Mouse (Mus musculus) liver, embryonic 14.5 days (tissue): Measurements from ENCODE around the gene Bhlhe40. TPM values are rescaled to one million over a fixed set of nuclear protein-coding genes. Genes with fewer than 3 reads are reported as not detected.
A peak's percentile ranks its signal among the peaks of the same experiment; 100 is the strongest.

Experiments
- ATAC-seq: fragments of 200-750 bp; cut with Nextera tagmentation; 2 replicates; pipeline ENCODE4 v1.8.0; 2017; ENCODE audit warnings: moderate number of reproducible peaks, mild to moderate bottlenecking, moderate library complexity; ENCODE audit not compliant: insufficient read depth
- DNase-seq, 3 experiments: peaks; one replicate each; pipeline ENCODE4 v3.0.0-alpha.2; 2012 to 2013; ENCODE audit warnings: low read depth in 3 of 3, low spot score in 3 of 3
- H3K27ac ChIP-seq: fragments of 300-500 bp; sonication (generic); 2 replicates; pipeline ENCODE4 v1.5.1; 2014; ENCODE audit warnings: moderate library complexity, mild to moderate bottlenecking, control low read depth, inconsistent platforms
- H3K27me3 ChIP-seq: fragments of 300-500 bp; sonication (generic); 2 replicates; pipeline ENCODE4 v1.6.1; 2014; ENCODE audit warnings: mild to moderate bottlenecking, low read length, moderate library complexity; ENCODE audit not compliant: control insufficient read depth, insufficient read depth
- H3K36me3 ChIP-seq: fragments of 300-500 bp; sonication (generic); replicated peaks from 2 replicates; pipeline ENCODE4 v1.6.1; 2014; ENCODE audit warnings: low read depth; ENCODE audit not compliant: control insufficient read depth, insufficient read depth
- H3K4me1 ChIP-seq, 2 experiments: fragments of 200-500 bp in 1 of 2; fragments of 300-500 bp in 1 of 2; sonication (generic) in 1 of 2; replicated peaks; 2 replicates each; pipeline ENCODE4 v1.6.1; 2012 to 2014; ENCODE audit warnings: antibody characterized with exemption in 1 of 2, inconsistent platforms in 1 of 2, low read length in 1 of 2; ENCODE audit not compliant: control insufficient read depth in 2 of 2, insufficient read depth in 2 of 2
- H3K4me2 ChIP-seq: fragments of 300-500 bp; sonication (generic); 2 replicates; pipeline ENCODE4 v1.6.1; 2014; ENCODE audit warnings: low read depth, mild to moderate bottlenecking, control low read depth, moderate library complexity
- H3K4me3 ChIP-seq, 2 experiments: fragments of 200-500 bp in 1 of 2; fragments of 300-500 bp in 1 of 2; sonication (generic) in 1 of 2; 2 replicates each; pipeline ENCODE4 v1.5.1; 2012 to 2014; ENCODE audit warnings: low read depth in 2 of 2, low read length in 2 of 2, mild to moderate bottlenecking in 2 of 2, control low read depth in 1 of 2, inconsistent platforms in 1 of 2, moderate library complexity in 1 of 2; ENCODE audit not compliant: insufficient read depth in 1 of 2
- H3K9ac ChIP-seq: fragments of 300-500 bp; sonication (generic); replicated peaks from 2 replicates; pipeline ENCODE4 v1.6.1; 2014; ENCODE audit warnings: mild to moderate bottlenecking, control low read depth, moderate library complexity
- H3K9me3 ChIP-seq: fragments of 300-500 bp; sonication (generic); 2 replicates; pipeline ENCODE4 v1.6.1; 2016; ENCODE audit warnings: low read length, mixed read lengths; ENCODE audit not compliant: control insufficient read depth
- CTCF ChIP-seq: IDR thresholded peaks from 2 replicates; pipeline ENCODE4 v1.5.1; 2016; ENCODE audit warnings: antibody characterized with exemption, low read depth, control low read depth
- EP300 ChIP-seq: IDR thresholded peaks from 2 replicates; pipeline ENCODE4 v1.6.1; 2016; ENCODE audit warnings: antibody characterized with exemption, low read depth
- WGBS: fragments of 180-500 bp; shearing (Covaris S2); extraction: QIAGEN DNeasy Blood & Tissue Kit; methylation state at CpG from one replicate; pipeline ENCODE4 v1.1.7; 2014; ENCODE audit not compliant: insufficient replicate concordance; 5-methylcytosine and 5-hydroxymethylcytosine counted together
- polyA plus RNA-seq, 2 experiments: library from polyadenylated mRNA; depleted of rRNA in 1 of 2; stranded (reverse) in 1 of 2; unstranded in 1 of 2; fragments of >200 nt; fragmentation: Nextera tagmentation in 1 of 2; extraction: Ambion mirVana in 1 of 2; gene quantifications; 2 replicates each; pipeline versions ENCODE4 v1.2.1 to v1.2.3; 2012 to 2014

Bhlhe40 gene
- polyA plus RNA-seq, 2 experiments: 2.3 to 5.3 TPM

DNA sequence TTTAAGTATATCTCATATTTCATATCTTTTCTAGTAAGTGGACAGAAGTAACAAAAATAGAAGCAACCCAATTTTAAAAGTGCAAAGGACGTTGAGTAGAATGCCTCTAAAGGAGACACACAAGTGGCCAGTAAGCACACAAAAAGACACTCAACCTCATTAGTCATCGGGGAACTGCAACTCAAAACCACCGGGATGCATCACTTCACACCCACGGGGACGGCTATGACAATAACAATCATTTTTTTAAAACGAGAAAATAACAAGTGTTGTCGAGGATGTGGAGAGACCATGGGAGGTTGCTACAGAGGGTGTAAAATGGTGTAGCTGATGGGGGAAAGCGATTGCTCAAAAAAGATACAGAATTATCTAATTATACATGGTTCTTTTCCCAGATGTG is 11.7 kb downstream of the Bhlhe40 start:
- no peaks in the 10 kb centered on the region for H3K27me3 ChIP-seq
- TF ChIP-seq EP300: no peak
- no peak for TF ChIP-seq CTCF
- no peak overlapping the region for H3K27ac ChIP-seq
- no peak overlapping the region for H3K4me3 ChIP-seq
- DNase-seq (no peak), ATAC-seq (no peak)
- WGBS: 60% methylated on average over 8 of the region's 8 CpGs
- no peak overlapping the region for H3K9ac ChIP-seq
- no peaks in the 10 kb centered on the region for H3K36me3 ChIP-seq
- peaks cover 5 to 11% of the 10 kb centered on the region in 2 experiments for H3K4me1 ChIP-seq
- no peaks in the 10 kb centered on the region for H3K9me3 ChIP-seq
- no peak overlapping the region for H3K4me2 ChIP-seq

DNA sequence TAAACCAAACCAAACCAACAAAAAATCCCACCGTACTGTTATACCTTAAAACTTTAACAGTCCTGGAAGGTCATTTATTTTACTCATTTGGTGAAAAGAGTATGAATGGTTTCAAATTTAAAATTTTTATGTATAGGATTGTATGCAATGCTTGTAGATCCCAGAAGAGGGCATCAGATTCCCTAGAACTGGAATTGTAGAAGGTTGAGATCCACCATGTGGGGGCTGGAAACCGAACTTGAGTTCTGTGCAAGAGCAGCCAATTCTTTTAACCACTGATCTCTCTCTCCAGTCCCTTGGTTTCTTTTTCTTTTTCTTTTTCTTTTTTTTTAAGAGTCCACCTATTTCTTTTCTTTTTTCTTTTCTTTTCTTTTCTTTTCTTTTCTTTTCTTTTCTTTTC is 13.8 kb downstream of the Bhlhe40 start:
- no peak overlapping the region for H3K4me2 ChIP-seq
- ATAC-seq: no peak
- no peak overlapping the region for H3K9ac ChIP-seq
- WGBS: 79% methylated on average over 2 of the region's 2 CpGs
- no peaks in the 10 kb centered on the region for H3K36me3 ChIP-seq
- DNase-seq: no peak
- TF ChIP-seq EP300: no peak
- TF ChIP-seq CTCF: no peak
- no peaks in the 10 kb centered on the region for H3K27me3 ChIP-seq
- no peak overlapping the region for H3K4me3 ChIP-seq
- H3K9me3 ChIP-seq: no peaks in the 10 kb centered on the region
- H3K4me1 ChIP-seq: peaks cover 14 to 18% of the 10 kb centered on the region in 2 experiments
- no peak overlapping the region for H3K27ac ChIP-seq

DNA sequence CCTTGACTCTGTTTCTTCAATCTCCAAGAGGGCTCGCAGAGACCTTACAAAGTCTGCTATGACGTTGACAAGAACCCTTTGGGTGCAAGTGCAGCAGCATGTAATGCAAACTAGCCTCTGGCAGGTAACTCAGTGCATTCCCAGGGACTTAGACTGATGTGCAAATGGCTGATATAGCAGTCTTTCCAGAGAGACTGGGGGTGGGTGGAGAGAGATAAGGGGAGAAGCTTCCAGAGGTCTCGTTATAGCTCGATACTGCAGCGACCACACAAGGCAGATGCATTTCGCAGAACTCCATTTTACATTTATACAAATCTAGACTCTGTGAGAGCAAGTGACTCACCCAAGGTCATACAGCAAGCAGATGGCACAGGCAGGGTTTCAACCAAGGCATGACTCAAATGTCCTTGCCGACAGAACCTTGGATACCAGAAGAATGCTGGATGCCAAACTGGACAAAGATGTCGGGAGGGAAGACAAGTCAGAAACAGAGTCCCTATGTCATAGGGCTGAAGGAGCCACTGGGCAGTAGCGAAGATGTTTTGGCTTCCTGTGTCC is 16.4 kb downstream of the Bhlhe40 start:
- WGBS: 40% methylated on average over 9 of the region's 9 CpGs
- Histone ChIP-seq H3K27me3 (no peaks in the 10 kb centered on the region), H3K4me1 (peaks cover 14 to 18% of the 10 kb centered on the region in 2 experiments), H3K36me3 (no peaks in the 10 kb centered on the region), H3K27ac (no peak overlapping the region), H3K4me2 (no peak overlapping the region), H3K9ac (no peak overlapping the region), H3K4me3 (no peak overlapping the region), H3K9me3 (no peaks in the 10 kb centered on the region)
- DNase-seq (no peak), ATAC-seq (peak; percentile 70; the same call in 1 of the 2 replicates)
- no peak for TF ChIP-seq CTCF
- 0 out of 2 replicates have a peak, but pooled peaks have one; percentile 33 for TF ChIP-seq EP300

DNA sequence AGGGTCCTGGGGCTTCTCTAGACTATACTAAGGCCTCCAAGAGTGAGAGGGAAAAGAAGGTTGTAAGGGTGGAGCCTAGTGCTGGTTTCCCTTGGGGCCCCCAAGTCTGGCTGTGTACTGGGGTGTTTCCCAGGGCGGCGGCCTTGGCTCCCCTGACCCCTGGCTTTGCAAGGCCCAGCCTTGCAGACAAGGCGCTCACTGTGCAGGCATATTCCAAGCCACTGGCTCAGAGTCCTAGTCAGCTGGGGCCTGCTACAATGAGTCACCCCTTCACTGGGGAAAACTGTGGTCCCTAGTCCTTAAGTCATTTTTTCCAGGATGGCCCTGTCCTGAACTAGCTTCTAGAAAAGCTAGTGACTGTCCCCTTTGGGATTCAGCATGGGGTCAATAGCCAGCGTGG is 17.3 kb downstream of the Bhlhe40 start:
- ATAC-seq (peak; percentile 62; the same call in 1 of the 2 replicates), DNase-seq (no peak)
- no peak for TF ChIP-seq EP300
- TF ChIP-seq CTCF: no peak
- no peak overlapping the region for H3K9ac ChIP-seq
- peaks cover 14 to 18% of the 10 kb centered on the region in 2 experiments for H3K4me1 ChIP-seq
- H3K9me3 ChIP-seq: no peaks in the 10 kb centered on the region
- 50% methylated on average over 4 of the region's 4 CpGs for WGBS
- no peaks in the 10 kb centered on the region for H3K27me3 ChIP-seq
- H3K36me3 ChIP-seq: no peaks in the 10 kb centered on the region
- no peak overlapping the region for H3K27ac ChIP-seq
- H3K4me2 ChIP-seq: no peak overlapping the region
- H3K4me3 ChIP-seq: no peak overlapping the region

DNA sequence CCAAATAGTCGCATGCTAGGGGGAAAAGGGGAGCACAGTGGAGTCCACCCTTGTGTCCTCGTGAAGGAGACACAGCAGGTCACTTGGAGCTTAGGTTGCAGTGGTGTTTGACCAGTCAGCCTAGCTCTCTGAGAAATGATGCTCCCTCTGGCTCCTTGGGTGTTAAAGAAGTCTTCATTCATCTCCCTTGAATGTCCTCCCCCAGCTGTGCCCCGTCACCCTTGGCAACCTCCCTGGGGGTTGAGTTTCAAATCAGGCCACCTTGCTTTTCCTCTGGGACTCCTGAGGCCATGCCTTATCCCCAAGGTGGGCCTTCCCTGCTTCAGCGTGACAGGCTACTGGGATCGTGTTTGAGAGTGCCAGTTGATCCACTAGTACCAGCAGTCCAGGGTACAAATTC is 17.8 kb downstream of the Bhlhe40 start:
- no peaks in the 10 kb centered on the region for H3K27me3 ChIP-seq
- no peak overlapping the region for H3K9ac ChIP-seq
- H3K27ac ChIP-seq: no peak overlapping the region
- H3K4me1 ChIP-seq: peaks cover 14 to 20% of the 10 kb centered on the region in 2 experiments
- H3K4me3 ChIP-seq: no peak overlapping the region
- DNase-seq (no peak), ATAC-seq (no peak)
- no peaks in the 10 kb centered on the region for H3K36me3 ChIP-seq
- H3K4me2 ChIP-seq: no peak overlapping the region
- TF ChIP-seq EP300 (no peak), CTCF (no peak)
- H3K9me3 ChIP-seq: no peaks in the 10 kb centered on the region
- 72% methylated on average over 5 of the region's 5 CpGs for WGBS
